Mouse (Mus musculus) spleen, adult 2 months (tissue): Measurements from ENCODE around the gene Wnt7b.

Source experiments
- CTCF ChIP-seq: fragments of 200-500 bp; IDR thresholded peaks from 2 replicates; pipeline ENCODE4 v1.5.1; 2011; ENCODE audit warnings: mild to moderate bottlenecking, inconsistent platforms; ENCODE audit not compliant: insufficient read depth, insufficient read length, insufficient replicate concordance; ENCODE audit errors: extremely low read depth
- POLR2A ChIP-seq: fragments of 200-500 bp; IDR thresholded peaks from 2 replicates; pipeline ENCODE4 v1.6.1; 2011; ENCODE audit warnings: low read depth, low read length, inconsistent platforms

- TF ChIP-seq CTCF: no peak
- TF ChIP-seq POLR2A: no peak
Observed at GRCm38 (mm10) chr15:85598443-85598842, 16.2 kb upstream of the Wnt7b start.
